Mouse (Mus musculus) midbrain, embryonic 12.5 days (tissue): ENCODE measurements around the gene Glt8d2. TPM values are rescaled to one million over a fixed set of nuclear protein-coding genes. Genes with fewer than 3 reads are reported as not detected.

Experiments
- ATAC-seq: fragments of 200-750 bp; cut with Nextera tagmentation; 2 replicates; pipeline ENCODE4 v1.8.0; 2017; ENCODE audit warnings: low read depth, moderate TSS enrichment, moderate library complexity; ENCODE audit not compliant: low FRiP score
- H3K27ac ChIP-seq: fragments of 300-500 bp; sonication (generic); replicated peaks from 2 replicates; pipeline ENCODE4 v1.5.1; 2016; ENCODE audit warnings: mild to moderate bottlenecking
- H3K27me3 ChIP-seq: fragments of 300-500 bp; sonication (generic); 2 replicates; pipeline ENCODE4 v1.6.1; 2016; ENCODE audit warnings: mild to moderate bottlenecking
- H3K36me3 ChIP-seq: fragments of 300-500 bp; sonication (generic); 2 replicates; pipeline ENCODE4 v1.6.1; 2016
- H3K4me1 ChIP-seq: fragments of 300-500 bp; sonication (generic); 2 replicates; pipeline ENCODE4 v1.6.1; 2016
- H3K4me2 ChIP-seq: fragments of 300-500 bp; sonication (generic); replicated peaks from 2 replicates; pipeline ENCODE4 v1.6.1; 2016; ENCODE audit warnings: mild to moderate bottlenecking, moderate library complexity
- H3K4me3 ChIP-seq: fragments of 300-500 bp; sonication (generic); 2 replicates; pipeline ENCODE4 v1.5.1; 2016; ENCODE audit warnings: mild to moderate bottlenecking
- H3K9ac ChIP-seq: fragments of 300-500 bp; sonication (generic); replicated peaks from 2 replicates; pipeline ENCODE4 v1.6.1; 2016; ENCODE audit warnings: mild to moderate bottlenecking, moderate library complexity
- H3K9me3 ChIP-seq: fragments of 300-500 bp; sonication (generic); 2 replicates; pipeline ENCODE4 v1.6.1; 2016; ENCODE audit warnings: mild to moderate bottlenecking
- WGBS: fragments of 180-500 bp; shearing (Covaris S2); methylation state at CpG from one replicate; pipeline ENCODE4 v1.1.7; 2016; 5-methylcytosine and 5-hydroxymethylcytosine counted together
- polyA plus RNA-seq: library from polyadenylated mRNA; unstranded; fragments of >200 nt; fragmentation: Nextera tagmentation; extraction: Ambion mirVana; gene quantifications from 2 replicates; pipeline ENCODE4 v1.2.1, GENCODE M21; 2016

Glt8d2 gene
- polyA plus RNA-seq, 1 experiment from 2014 or later: 3.6 TPM

DNA sequence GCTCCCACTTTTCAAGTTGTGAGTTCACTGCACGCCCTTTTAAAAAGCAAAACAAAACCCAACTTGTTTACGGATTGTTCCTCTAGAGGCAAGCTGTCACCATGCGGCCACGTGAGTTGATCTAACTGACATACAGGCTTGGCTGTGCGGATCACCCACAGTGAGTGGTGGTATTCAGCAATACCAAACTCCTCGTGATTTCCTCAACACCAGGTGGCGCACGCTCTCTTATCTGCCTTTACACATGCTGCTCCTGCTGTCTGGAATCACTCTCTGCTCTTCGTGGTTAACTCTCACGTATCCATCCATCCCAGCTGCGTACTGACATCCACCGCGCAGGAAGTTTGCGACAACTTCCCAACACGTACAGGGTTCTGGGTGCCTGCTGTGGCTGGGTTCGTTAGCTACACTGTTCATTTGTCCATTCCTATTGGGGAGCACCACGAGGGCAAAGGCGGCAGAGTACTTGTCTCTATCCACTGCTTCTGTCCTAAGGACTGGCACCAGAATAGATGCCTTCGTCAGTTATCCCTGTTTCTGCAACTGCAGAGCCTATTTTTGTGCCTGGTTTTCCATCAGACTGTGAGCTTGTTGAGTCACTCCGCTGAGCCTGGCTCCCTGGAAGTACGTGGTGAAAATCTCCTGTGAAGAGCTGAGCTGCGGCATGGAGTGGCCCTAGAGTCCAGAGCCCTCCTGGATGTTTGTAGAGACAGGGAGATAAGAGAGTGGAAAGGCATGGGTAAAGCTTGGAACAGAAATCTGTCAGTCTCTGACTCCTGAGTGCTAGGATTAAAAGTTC is 23.8 kb downstream of the Glt8d2 start:
- Histone ChIP-seq H3K27ac (no peak overlapping the region), H3K9me3 (no peaks in the 10 kb centered on the region), H3K4me2 (peak overlapping the region; percentile 42), H3K9ac (peak overlapping the region; percentile 31; the same call in 1 of the 2 replicates), H3K4me3 (no peak overlapping the region; the same call in 1 of the 2 replicates), H3K36me3 (no peaks in the 10 kb centered on the region), H3K27me3 (no peaks in the 10 kb centered on the region), H3K4me1 (peaks cover 3% of the 10 kb centered on the region)
- ATAC-seq: peak; percentile 91
- 25% methylated on average over 22 of the region's 22 CpGs for WGBS

GRCm38 (mm10) chr10:82665951-82666350 is 24.5 kb downstream of the Glt8d2 start:
- H3K9ac ChIP-seq: no peak overlapping the region
- 62% methylated on average over 3 of the region's 3 CpGs for WGBS
- no peaks in the 10 kb centered on the region for H3K36me3 ChIP-seq
- no peak overlapping the region for H3K27ac ChIP-seq
- H3K27me3 ChIP-seq: no peaks in the 10 kb centered on the region
- H3K4me3 ChIP-seq: no peak overlapping the region
- H3K9me3 ChIP-seq: no peaks in the 10 kb centered on the region
- no peak for ATAC-seq
- H3K4me1 ChIP-seq: peaks cover 3% of the 10 kb centered on the region
- no peak overlapping the region for H3K4me2 ChIP-seq

- no peak overlapping the region for H3K4me3 ChIP-seq
- 78% methylated on average over 2 of the region's 2 CpGs for WGBS
- H3K36me3 ChIP-seq: no peaks in the 10 kb centered on the region
- ATAC-seq: no peak
- no peak overlapping the region for H3K9ac ChIP-seq
- no peak overlapping the region for H3K4me2 ChIP-seq
- no peaks in the 10 kb centered on the region for H3K27me3 ChIP-seq
- peaks cover 3% of the 10 kb centered on the region for H3K4me1 ChIP-seq
- H3K27ac ChIP-seq: no peak overlapping the region
- no peaks in the 10 kb centered on the region for H3K9me3 ChIP-seq
These were observed 27.2 kb downstream of the Glt8d2 start for GRCm38 (mm10) chr10:82663289-82663688.

DNA sequence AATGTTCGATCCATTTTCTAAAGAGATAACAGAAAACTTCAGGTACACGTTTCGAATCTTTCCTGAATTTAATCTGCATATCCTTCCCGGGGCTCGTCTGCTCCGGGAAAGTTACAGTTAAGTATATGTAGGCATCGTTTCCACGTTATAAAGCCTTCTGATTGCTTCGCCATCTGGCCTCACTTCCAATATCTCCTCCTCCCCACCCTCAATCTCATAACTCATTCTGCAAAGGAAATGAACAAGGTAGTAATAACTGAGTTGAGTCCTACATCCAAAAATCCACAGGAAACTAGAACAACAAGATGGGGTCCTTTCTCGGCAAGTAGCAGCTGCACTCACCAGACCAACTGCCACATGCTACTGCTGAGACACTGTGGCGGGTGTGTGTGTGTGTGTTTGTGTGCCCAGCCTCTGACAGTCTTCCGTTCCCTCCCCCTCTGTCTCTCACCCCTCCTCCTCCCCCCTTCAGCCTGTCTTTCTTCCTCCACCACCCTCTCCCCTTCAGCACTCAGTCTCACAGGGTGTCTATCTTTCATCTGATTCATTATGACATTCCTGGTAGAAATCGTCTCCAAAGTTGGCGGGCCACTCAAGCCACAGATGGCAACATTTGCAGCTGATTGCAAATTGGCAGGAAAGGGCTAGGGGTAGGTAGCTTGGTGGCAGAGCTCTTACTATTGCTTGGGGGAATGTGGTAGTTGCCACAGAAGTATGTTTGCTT is 28.0 kb downstream of the Glt8d2 start:
- ATAC-seq: no peak
- WGBS: 86% methylated on average over 14 of the region's 14 CpGs

DNA sequence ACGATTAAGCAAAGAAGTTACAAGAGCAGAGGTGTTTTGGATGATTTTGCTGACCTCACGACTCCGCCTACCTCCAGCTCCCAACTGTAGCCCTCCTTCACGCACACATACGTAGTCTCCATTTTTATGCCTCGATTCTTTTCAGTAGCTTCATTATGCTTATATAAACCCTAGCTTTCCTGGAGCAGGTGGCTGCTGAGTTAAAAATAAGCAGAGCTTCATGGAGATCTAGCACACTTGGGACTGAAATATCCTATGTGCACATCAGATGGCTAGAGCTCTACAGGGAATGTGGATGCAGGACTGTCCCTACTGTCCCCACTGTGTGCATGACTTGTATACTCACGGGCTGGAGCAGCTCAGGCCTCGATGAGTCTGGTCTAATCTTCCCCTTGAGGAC is 28.6 kb downstream of the Glt8d2 start:
- Histone ChIP-seq H3K4me2 (no peak overlapping the region), H3K4me3 (no peak overlapping the region), H3K4me1 (peaks cover 3% of the 10 kb centered on the region), H3K36me3 (no peaks in the 10 kb centered on the region), H3K27me3 (no peaks in the 10 kb centered on the region), H3K9me3 (no peaks in the 10 kb centered on the region), H3K27ac (no peak overlapping the region), H3K9ac (no peak overlapping the region)
- 88% methylated on average over 8 of the region's 8 CpGs for WGBS
- no peak for ATAC-seq

More for the DNA sequence above, 28.0 kb downstream of the Glt8d2 start:
- H3K27me3 ChIP-seq: no peaks in the 10 kb centered on the region
- no peak overlapping the region for H3K4me3 ChIP-seq
- H3K9ac ChIP-seq: no peak overlapping the region
- no peaks in the 10 kb centered on the region for H3K9me3 ChIP-seq
- no peaks in the 10 kb centered on the region for H3K36me3 ChIP-seq
- peaks cover 3% of the 10 kb centered on the region for H3K4me1 ChIP-seq
- no peak overlapping the region for H3K4me2 ChIP-seq
- no peak overlapping the region for H3K27ac ChIP-seq

- no peak overlapping the region for H3K27ac ChIP-seq
- no peak overlapping the region for H3K9ac ChIP-seq
- ATAC-seq: no peak
- no peaks in the 10 kb centered on the region for H3K4me1 ChIP-seq
- H3K4me2 ChIP-seq: no peak overlapping the region
- H3K36me3 ChIP-seq: peaks cover 23% of the 10 kb centered on the region
- H3K27me3 ChIP-seq: no peaks in the 10 kb centered on the region
- WGBS: 92% methylated on average over 3 of the region's 3 CpGs
- H3K9me3 ChIP-seq: no peaks in the 10 kb centered on the region
- H3K4me3 ChIP-seq: no peak overlapping the region
These were observed 35.9 kb downstream of the Glt8d2 start for GRCm38 (mm10) chr10:82654581-82654980.

DNA sequence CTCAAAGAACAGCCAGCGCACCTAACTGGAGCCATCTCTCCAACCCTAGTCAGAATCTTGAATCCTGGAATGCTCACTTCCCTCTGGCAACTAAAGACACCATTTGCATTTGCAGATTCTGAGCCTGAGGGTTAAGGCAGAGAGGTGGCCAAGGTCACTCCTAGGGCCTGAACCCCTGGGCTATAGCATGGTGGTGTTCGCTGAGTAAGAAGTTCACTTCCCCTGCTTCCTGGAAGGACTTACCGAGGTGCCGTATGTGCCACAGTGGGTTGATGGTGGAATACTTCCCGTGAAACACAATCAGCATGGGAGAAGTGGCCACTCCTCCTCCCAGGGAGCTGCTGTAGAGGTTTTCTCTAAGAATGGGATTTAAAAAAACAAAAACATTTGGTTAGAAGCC is 37.8 kb downstream of the Glt8d2 start:
- Histone ChIP-seq H3K4me3 (no peak overlapping the region), H3K9me3 (no peaks in the 10 kb centered on the region), H3K9ac (no peak overlapping the region), H3K36me3 (peaks cover 29% of the 10 kb centered on the region), H3K4me2 (no peak overlapping the region), H3K27me3 (no peaks in the 10 kb centered on the region), H3K4me1 (no peaks in the 10 kb centered on the region), H3K27ac (no peak overlapping the region)
- no peak for ATAC-seq
- 70% methylated on average over 5 of the region's 5 CpGs for WGBS

GRCm38 (mm10) chr10:82651221-82651620 is 39.2 kb downstream of the Glt8d2 start:
- Histone ChIP-seq H3K9me3 (no peaks in the 10 kb centered on the region), H3K4me2 (no peak overlapping the region), H3K27me3 (no peaks in the 10 kb centered on the region), H3K4me1 (no peaks in the 10 kb centered on the region), H3K4me3 (no peak overlapping the region), H3K36me3 (peaks cover 41% of the 10 kb centered on the region), H3K9ac (no peak overlapping the region), H3K27ac (no peak overlapping the region)
- WGBS: 96% methylated on average over 5 of the region's 5 CpGs
- no peak for ATAC-seq

- no peak for ATAC-seq
- WGBS: 93% methylated on average over 17 of the region's 17 CpGs
These were observed 43.1 kb downstream of the Glt8d2 start for GRCm38 (mm10) chr10:82647205-82647811.

DNA sequence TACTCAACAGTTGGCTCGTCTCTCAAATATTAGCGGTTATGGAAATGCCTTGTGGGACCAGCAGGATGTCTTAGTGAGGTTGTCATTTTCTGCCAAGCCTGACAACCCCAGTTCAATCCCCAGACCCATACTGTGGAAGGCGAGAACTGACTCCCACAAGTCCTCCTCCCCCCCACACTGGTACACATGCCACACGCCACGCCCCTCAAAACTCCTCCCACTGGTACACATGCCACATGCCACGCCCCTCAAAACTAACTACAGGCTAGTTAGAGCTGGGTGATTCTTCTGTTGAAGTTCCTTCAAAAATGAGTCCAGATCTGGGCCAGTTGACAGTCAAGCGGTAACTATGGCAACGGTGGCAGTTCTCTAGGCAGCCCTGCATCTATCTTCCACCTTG is 44.4 kb downstream of the Glt8d2 start:
- H3K9me3 ChIP-seq: no peaks in the 10 kb centered on the region
- whole genome bisulfite sequencing: 97% methylated on average over 8 of the region's 8 CpGs
- no peak overlapping the region for H3K4me2 ChIP-seq
- H3K27me3 ChIP-seq: no peaks in the 10 kb centered on the region
- no peak overlapping the region for H3K27ac ChIP-seq
- no peaks in the 10 kb centered on the region for H3K4me1 ChIP-seq
- no peak overlapping the region for H3K9ac ChIP-seq
- H3K4me3 ChIP-seq: no peak overlapping the region
- ATAC-seq: no peak
- peaks cover 77% of the 10 kb centered on the region for H3K36me3 ChIP-seq

More at GRCm38 (mm10) chr10:82647205-82647811, 43.1 kb downstream of the Glt8d2 start:
- H3K9me3 ChIP-seq: no peaks in the 10 kb centered on the region
- no peaks in the 10 kb centered on the region for H3K27me3 ChIP-seq
- H3K36me3 ChIP-seq: peaks cover 75% of the 10 kb centered on the region
- H3K9ac ChIP-seq: no peak overlapping the region
- H3K4me2 ChIP-seq: no peak overlapping the region
- H3K27ac ChIP-seq: no peak overlapping the region
- H3K4me3 ChIP-seq: no peak overlapping the region
- no peaks in the 10 kb centered on the region for H3K4me1 ChIP-seq

DNA sequence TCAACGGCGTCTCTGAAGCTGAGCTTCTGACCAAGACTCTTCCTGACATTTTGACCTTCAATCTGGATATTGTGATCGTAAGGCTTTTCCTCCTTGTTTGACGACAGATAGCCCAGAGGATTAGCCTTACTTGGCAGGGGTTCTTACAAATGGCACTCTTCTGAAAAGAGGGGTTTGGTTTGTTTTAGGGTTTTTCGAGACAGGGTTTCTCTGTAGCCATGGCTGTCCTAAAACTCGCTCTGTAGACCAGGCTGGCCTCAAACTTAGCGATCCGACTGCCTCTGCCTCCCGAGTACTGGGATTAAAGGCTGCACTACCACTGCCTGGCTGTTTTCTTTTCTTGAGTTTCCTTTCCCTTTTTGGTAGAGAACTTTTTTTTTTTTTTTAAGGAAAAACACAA is 49.0 kb downstream of the Glt8d2 start:
- no peak overlapping the region for H3K9ac ChIP-seq
- H3K4me2 ChIP-seq: no peak overlapping the region
- H3K9me3 ChIP-seq: no peaks in the 10 kb centered on the region
- H3K4me3 ChIP-seq: no peak overlapping the region
- peaks cover 93% of the 10 kb centered on the region for H3K36me3 ChIP-seq
- WGBS: 85% methylated on average over 9 of the region's 9 CpGs
- H3K27ac ChIP-seq: no peak overlapping the region
- H3K27me3 ChIP-seq: no peaks in the 10 kb centered on the region
- no peaks in the 10 kb centered on the region for H3K4me1 ChIP-seq
- no peak for ATAC-seq

- no peak for ATAC-seq
- Histone ChIP-seq H3K36me3 (peaks cover 76% of the 10 kb centered on the region), H3K4me2 (no peak overlapping the region), H3K27me3 (no peaks in the 10 kb centered on the region), H3K4me1 (no peaks in the 10 kb centered on the region), H3K9me3 (no peaks in the 10 kb centered on the region), H3K9ac (no peak overlapping the region), H3K4me3 (no peak overlapping the region), H3K27ac (no peak overlapping the region)
- WGBS: 88% methylated on average over 8 of the region's 8 CpGs
These were observed 51.3 kb downstream of the Glt8d2 start for GRCm38 (mm10) chr10:82639032-82639698.
